Mouse (Mus musculus) thymus, adult 18-20 months (tissue): Measurements from ENCODE around the gene Safb.

Experiments used
- DNase-seq, 2 experiments: peaks; one replicate each; pipeline ENCODE4 v3.0.0; 2022; ENCODE audit warnings: mixed read lengths in 2 of 2

Safb gene

GRCm38 (mm10) chr17:56584257-56585130, at the start of gene Safb, which contains the start of gene Safb2:
Safb (plus strand) TSS chr17:56584825.
Safb2 (minus strand) TSS chr17:56584585.
- peak; percentile 99 for DNase-seq

- no peak for DNase-seq
These were observed 48.4 kb upstream of the Safb start for GRCm38 (mm10) chr17:56536192-56536591.

DNA sequence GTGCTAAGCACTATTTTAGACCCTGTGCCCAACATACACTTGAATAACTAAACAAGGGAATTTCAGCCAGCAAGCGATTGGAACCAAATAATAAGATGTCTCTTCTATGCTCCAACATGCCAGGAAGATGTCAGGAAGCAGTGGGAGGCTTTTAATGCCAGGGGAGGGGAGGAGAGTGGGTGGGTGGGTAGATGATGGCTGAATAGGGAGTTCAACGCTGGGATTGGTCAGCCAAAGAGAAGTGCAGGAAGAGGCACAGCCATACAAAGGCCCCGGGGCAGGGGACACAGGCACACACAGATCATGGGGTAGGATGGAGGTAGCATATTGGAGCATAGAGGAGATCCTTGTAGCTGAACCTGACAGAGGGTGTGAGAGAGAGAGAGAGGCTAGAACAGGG, 47.8 kb upstream of the Safb start:
- no peak for DNase-seq

DNA sequence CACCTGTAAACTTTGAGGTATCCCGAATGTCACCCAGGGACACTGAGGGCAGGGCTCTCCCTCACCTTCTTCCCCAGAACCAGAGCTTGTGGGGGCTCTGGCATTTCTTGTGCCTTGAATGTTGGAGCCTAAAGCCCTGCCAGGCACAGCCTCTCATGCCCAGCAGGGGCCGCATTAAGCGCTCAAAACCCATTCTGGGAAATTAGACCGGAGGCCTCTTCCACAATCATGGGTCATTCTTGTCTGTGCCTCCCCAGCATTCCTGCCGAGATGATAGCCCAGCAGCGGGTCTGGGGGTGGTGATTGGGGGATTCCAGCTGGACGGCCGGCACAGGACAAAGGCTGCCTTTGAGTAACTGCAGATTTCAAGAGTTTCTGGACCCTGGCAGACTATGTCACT, 46.7 kb upstream of the Safb start:
- no peak for DNase-seq

DNA sequence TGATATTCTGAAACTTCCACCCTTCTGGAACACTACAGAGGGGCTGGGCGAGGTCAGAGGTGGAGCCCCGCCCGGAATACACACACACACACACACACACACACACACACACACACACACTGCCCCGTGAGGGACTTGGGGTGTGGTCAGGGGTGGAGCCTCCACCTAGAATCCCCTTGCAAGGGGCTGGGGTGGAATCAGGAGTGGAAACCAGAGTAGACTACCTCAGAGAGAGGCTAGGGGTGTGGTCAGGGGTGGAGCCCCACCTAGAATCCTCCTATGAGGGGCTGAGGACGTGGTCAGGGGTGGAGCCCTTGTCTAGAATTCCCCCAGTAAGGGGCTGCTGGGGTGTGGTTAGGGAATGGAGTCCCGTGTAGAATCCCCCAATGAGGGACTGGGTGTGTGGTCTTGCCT, 44.1 kb upstream of the Safb start:
- DNase-seq, result no peak

DNA sequence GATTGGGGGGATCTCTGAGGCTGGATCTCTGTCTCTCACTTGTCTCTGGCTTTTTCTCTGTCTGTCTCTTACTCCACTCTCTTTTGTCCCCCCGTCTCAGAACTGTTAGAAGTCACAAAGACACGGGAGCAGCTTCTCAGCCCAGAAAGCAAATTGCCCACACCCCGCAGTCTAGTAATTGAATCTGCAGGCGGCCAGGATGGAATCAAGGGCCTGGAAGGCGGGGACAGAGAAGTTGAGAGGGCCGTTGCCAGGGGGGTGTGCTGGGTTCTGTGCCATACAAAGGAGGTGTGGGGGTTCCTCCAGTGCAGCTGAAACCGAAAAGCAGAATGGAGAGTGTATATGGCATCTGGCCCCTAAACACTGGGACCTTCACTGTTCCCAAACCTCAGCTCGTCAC, 41.9 kb upstream of the Safb start:
- no peak for DNase-seq

- DNase-seq, result no peak
These were observed 40.9 kb upstream of the Safb start for GRCm38 (mm10) chr17:56543684-56544224.

DNA sequence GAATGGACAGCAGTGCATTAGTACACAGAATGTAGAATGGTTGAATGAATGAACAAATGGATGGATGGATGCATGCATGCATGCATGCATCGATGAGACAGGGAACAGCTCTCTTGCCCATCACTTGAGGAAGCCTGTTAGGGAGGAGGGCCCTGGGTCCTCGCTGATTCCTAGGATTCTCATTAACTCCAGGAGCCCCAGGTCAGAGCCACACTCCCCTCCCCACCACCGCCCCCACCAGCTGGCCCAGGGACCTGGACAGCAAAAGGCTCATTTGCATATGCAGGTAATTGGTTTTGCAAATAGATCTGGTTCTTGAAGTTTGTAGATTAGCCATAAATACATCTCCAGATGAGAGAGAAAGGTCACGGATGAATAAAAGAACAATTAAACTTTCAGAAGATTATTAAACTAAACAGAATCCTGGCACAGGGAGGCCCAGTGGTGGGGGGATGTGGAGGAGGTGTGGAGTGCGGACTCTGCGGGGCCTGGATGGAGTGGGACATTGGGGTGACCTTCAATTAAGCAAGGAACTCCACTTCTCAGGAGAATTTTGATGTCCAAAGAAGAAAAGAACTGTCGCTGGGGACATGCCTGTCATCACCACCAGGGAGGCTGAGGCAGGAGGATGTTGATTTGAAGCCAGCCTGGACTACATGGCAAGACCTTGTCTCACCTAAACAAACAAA, 39.8 kb upstream of the Safb start:
- DNase-seq, result no peak

DNA sequence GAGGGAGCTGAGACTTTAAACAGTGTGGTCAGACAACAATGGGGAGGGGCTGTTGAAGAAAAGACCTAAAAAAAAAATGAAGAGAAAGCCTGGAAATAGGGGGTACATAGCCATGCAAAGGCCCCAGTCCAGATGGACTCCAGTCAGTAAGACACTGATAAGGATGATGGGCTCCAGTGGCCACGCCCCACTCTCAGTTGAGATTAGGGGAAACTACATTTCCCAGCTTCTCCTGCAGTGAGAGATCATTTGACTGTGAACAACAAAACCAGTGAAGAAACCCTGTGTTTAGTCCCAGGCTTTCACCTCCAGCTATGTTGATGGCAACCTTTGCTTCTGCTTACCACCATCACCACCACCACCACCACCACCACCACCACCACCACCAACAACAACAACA, 38.7 kb upstream of the Safb start:
- DNase-seq, result no peak

- no peak for DNase-seq
These were observed 38.0 kb upstream of the Safb start for GRCm38 (mm10) chr17:56546576-56546975.

GRCm38 (mm10) chr17:56547116-56547845, 37.3 kb upstream of the Safb start:
- DNase-seq, result no peak

DNA sequence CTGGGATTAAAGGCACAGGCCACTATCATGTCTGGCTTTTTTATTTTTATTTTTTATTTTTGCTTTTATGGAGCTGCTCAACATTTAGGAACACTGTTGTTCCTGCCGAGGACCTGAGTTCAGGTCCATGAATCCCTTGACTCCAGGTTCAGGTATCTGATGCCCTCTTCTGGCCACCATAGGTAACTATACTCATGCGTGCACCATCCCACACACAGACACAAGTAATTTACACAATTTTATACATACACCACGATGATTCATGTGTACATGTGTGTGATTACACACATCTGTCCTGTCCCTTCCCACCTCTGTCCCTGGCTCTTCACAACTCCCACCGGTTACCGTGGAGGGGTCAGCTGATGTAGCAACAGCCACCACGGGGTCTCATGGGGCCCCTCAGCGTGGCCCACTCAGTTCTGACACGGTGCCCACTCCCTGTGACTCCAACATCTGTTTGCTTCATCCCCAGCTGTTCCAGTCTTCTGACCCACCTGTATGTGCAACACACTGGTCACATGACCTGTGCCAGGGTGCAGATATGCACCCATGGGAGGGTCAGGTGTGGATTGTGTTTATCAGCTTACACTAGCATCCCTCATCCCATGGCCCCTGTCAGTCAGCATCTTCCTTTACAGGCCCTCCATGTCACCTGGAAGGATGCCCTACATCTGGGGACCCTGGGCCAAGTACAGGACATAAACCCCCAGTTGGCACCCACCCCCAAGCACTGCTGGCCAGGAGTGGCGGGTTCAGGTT, 36.6 kb upstream of the Safb start:
- DNase-seq, result no peak

DNA sequence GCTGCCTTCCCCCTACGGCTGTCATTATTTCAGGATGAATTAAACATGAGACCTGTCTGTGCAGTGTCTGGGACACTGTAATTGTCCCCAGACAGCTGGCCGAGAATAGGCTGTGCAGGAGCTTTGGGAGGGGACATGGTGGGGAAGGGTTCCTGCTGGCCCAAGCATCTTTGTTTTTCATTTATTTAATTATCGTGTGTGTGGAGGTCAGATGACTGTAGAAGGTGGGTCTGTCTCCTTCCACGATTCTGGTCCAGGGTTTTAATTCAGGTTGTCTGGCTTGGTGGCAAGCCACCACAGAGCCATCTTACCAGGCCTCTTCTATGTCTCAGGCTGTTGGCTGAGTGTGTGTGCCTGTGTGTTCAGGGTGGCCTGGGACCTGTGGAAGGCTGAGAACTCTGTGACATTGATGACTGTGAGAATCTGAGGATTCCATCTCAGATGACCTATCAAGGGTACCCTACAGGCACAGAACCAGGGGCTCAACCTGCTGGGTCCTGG, 36.0 kb upstream of the Safb start:
- no peak for DNase-seq

- DNase-seq, result no peak
These were observed 33.7 kb upstream of the Safb start for GRCm38 (mm10) chr17:56550784-56551475.

DNA sequence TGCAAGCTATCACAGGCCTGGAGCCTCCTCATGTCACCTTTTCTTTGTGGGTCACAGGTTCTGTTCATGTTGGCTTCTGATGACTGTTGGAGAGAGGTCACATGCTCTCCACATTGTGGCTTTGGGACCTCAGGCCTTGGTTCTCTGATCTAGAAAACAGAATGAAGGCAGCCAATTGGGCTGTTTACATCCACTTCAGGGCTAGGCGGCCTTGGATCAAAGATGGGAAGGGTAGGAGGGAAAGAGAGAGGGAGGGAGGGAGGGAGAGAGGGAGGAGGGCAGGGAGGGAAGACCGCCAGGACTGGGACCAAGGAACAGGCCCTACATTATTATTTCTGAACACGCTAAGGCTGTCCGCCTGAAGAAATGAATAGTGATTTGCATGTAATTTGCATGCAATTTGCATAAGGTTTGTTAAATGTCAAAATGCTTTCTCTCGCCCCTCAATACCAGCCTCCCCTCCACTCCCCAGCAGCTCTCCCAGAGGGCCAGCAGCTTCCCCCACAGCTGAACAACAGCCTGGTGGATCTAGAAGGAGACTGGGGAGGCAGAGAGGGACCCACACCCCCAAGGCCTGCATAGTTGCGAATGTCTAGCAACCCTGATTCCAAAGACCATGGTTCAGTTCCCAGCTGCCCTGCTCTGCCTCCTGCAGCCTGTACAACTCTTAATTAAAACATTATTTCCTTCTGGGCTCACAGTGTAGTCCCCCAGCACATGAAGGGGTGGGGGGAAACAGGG, 32.6 kb upstream of the Safb start:
- DNase-seq, result no peak

DNA sequence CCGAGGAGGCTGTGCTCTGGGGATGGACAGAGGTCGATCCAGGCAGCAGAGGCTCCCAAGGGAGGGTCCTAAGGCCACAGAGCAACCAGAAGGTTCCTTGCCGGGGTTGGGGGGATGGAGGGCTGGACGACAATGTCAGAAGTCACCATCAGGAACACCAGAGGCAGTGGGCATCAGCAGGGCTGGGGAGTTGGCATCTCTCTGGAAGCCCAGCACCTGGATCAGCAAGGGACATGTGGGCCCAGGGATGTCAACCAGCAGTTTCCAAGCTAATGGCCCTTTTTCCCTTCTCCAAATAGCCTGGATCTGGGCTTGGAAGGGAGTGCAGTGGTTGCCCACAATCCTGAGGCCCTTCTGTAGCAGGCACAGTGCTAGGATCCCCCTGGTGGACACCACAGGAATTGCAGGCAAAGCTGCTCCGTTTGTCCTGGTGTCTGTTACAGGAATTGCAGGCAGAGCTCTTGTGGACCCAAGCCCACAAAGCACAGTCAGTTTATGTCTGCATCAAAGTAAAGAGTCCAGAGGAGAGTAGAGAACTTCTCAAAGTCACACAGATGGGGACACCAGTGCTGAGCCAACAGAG, 31.8 kb upstream of the Safb start:
- DNase-seq, result peak; percentile 38 to 39

- no peak for DNase-seq
These were observed 30.5 kb upstream of the Safb start, which contains the start of gene Gm20219 for GRCm38 (mm10) chr17:56554122-56554551. Gm20219 (minus strand) TSS chr17:56554387.

DNA sequence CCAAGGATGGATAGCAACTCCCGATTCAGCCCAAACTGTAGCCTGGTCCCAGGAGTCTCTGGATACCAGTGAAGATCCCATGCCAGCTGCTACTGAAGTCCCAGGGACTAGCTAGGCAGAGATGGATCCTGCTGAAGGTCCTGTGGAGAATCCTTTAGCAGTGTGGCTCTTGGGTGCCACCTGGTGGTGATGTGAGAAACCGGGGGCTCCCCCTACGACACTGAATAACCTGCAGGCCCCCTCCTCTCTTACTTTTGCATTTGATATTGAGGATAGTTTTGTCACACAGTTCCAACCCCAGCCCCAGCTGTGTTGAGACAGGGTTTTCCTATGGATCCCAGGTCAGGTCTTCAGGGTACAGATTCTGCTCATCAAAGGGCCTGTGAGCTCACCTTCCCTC, 26.2 kb upstream of the Safb start:
- peak; percentile 36 to 44 for DNase-seq

DNA sequence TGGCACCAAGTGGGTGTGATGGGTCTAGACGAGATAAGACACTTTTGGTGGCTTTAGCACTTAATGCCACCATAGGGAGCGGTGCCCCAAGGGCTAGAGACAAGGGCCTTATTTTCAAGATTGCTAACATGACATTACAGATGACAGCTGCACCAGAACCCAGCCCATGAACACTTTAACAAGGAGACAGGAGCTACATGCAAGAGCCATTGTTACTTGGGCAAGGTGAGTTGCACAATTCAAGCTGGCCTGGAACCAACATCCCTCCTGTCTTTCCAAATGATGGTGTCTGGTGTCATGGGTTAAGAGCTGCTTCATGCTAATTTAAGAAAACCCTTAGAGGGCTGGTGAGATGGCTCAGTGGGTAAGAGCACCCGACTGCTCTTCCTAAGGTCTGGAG, 25.2 kb upstream of the Safb start:
- no peak for DNase-seq

- DNase-seq, result no peak
These were observed 24.5 kb upstream of the Safb start for GRCm38 (mm10) chr17:56560131-56560530.
